Mouse (Mus musculus) liver, adult (tissue): Measurements from ENCODE around the gene Pipox.

Source experiments
- GATA4 ChIP-seq: IDR thresholded peaks from 2 replicates; pipeline ENCODE4 v1.6.1; 2014; ENCODE audit warnings: mild to moderate bottlenecking, low read length; ENCODE audit not compliant: insufficient replicate concordance

Pipox gene

GRCm38 (mm10) chr11:77850401-77851244, 43.3 kb downstream of the Pipox start:
- TF ChIP-seq GATA4 = no peak

GRCm38 (mm10) chr11:77849151-77849550, 44.7 kb downstream of the Pipox start:
- TF ChIP-seq GATA4 = no peak

- no peak for TF ChIP-seq GATA4
These were observed 45.8 kb downstream of the Pipox start for GRCm38 (mm10) chr11:77848131-77848530.

GRCm38 (mm10) chr11:77847599-77848128, 46.2 kb downstream of the Pipox start:
- TF ChIP-seq GATA4 = no peak

- no peak for TF ChIP-seq GATA4
These were observed 50.0 kb downstream of the Pipox start for GRCm38 (mm10) chr11:77843906-77844200.

- no peak for TF ChIP-seq GATA4
These were observed 50.6 kb downstream of the Pipox start for GRCm38 (mm10) chr11:77843068-77843905.

- no peak for TF ChIP-seq GATA4
These were observed 53.2 kb downstream of the Pipox start for GRCm38 (mm10) chr11:77840523-77841245.

GRCm38 (mm10) chr11:77837856-77838255, 56.0 kb downstream of the Pipox start:
- no peak for TF ChIP-seq GATA4

GRCm38 (mm10) chr11:77836751-77837150, 57.1 kb downstream of the Pipox start:
- no peak for TF ChIP-seq GATA4

GRCm38 (mm10) chr11:77836290-77836689, 57.6 kb downstream of the Pipox start:
- no peak for TF ChIP-seq GATA4

- TF ChIP-seq GATA4 = no peak
These were observed 58.8 kb downstream of the Pipox start for GRCm38 (mm10) chr11:77835109-77835508.

- no peak for TF ChIP-seq GATA4
These were observed 61.4 kb downstream of the Pipox start for GRCm38 (mm10) chr11:77832541-77832940.

- no peak for TF ChIP-seq GATA4
These were observed 63.0 kb downstream of the Pipox start for GRCm38 (mm10) chr11:77830875-77831274.
